Mouse (Mus musculus): Measurements from ENCODE around the gene Siva1. TPM values are rescaled to one million over a fixed set of nuclear protein-coding genes. Genes with fewer than 3 reads are reported as not detected.

Siva1 gene
- polyA plus RNA-seq, 1 experiment from 2014 or later, result 222 TPM

- peaks cover 45% of the 10 kb centered on the region for H3K4me1 ChIP-seq (replicated peaks; ENCODE audit: control insufficient read depth, insufficient read depth, low read length)
- DNase-seq (ENCODE audit: low spot score), result no peak
These were observed 16.3 kb upstream of the Siva1 start for GRCm38 (mm10) chr12:112628197-112628596.

GRCm38 (mm10) chr12:112628928-112629721 lies 15.4 kb upstream of the Siva1 start:
- H3K27ac ChIP-seq (ENCODE audit: low read depth, low read length), result no peak overlapping the region; the same call in 1 of the 2 replicates

More at GRCm38 (mm10) chr12:112628197-112628596, 16.3 kb upstream of the Siva1 start:
- H3K27me3 ChIP-seq (replicated peaks; ENCODE audit: control insufficient read depth, insufficient read depth, low read length), result no peaks in the 10 kb centered on the region
- 67% methylated on average over 6 of the region's 6 CpGs for WGBS
- H3K9me3 ChIP-seq (ENCODE audit: control insufficient read depth, low read length), result no peaks in the 10 kb centered on the region
- 0 out of 2 replicates have a peak overlapping the region, but pooled peaks have one; percentile 9 for H3K9ac ChIP-seq (ENCODE audit: low read depth, low read length)
- no peak overlapping the region for H3K4me2 ChIP-seq
- peak overlapping the region; percentile 26; the same call in 1 of the 2 replicates for H3K27ac ChIP-seq (ENCODE audit: low read depth, low read length)
- no peaks in the 10 kb centered on the region for H3K36me3 ChIP-seq (ENCODE audit: control insufficient read depth, insufficient read depth, low read length)
- ATAC-seq (replicated peaks; ENCODE audit: low FRiP score), result no peak
- no peak overlapping the region for H3K4me3 ChIP-seq (ENCODE audit: low read depth, low read length)

GRCm38 (mm10) chr12:112630029-112630428 lies 14.4 kb upstream of the Siva1 start:
- Histone ChIP-seq H3K36me3 (ENCODE audit: control insufficient read depth, insufficient read depth, low read length) (no peaks in the 10 kb centered on the region), H3K9ac (ENCODE audit: low read depth, low read length) (no peak overlapping the region), H3K4me1 (replicated peaks; ENCODE audit: control insufficient read depth, insufficient read depth, low read length) (peaks cover 50% of the 10 kb centered on the region), H3K4me2 (no peak overlapping the region), H3K4me3 (ENCODE audit: low read depth, low read length) (no peak overlapping the region), H3K9me3 (ENCODE audit: control insufficient read depth, low read length) (no peaks in the 10 kb centered on the region), H3K27me3 (replicated peaks; ENCODE audit: control insufficient read depth, insufficient read depth, low read length) (no peaks in the 10 kb centered on the region), H3K27ac (ENCODE audit: low read depth, low read length) (no peak overlapping the region)
- DNase-seq (ENCODE audit: low spot score) (no peak), ATAC-seq (replicated peaks; ENCODE audit: low FRiP score) (no peak)
- 91% methylated on average over 12 of the region's 12 CpGs for WGBS

More at GRCm38 (mm10) chr12:112628928-112629721, 15.4 kb upstream of the Siva1 start:
- no peaks in the 10 kb centered on the region for H3K9me3 ChIP-seq (ENCODE audit: control insufficient read depth, low read length)
- DNase-seq (ENCODE audit: low spot score), result peak; percentile 81
- peak overlapping the region; percentile 44; the same call in 1 of the 2 replicates for H3K9ac ChIP-seq (ENCODE audit: low read depth, low read length)
- no peaks in the 10 kb centered on the region for H3K27me3 ChIP-seq (replicated peaks; ENCODE audit: control insufficient read depth, insufficient read depth, low read length)
- peak; percentile 79 for ATAC-seq (replicated peaks; ENCODE audit: low FRiP score)
- H3K4me2 ChIP-seq, result peak overlapping the region; percentile 78
- H3K4me3 ChIP-seq (ENCODE audit: low read depth, low read length), result peak overlapping the region; percentile 35
- H3K36me3 ChIP-seq (ENCODE audit: control insufficient read depth, insufficient read depth, low read length), result no peaks in the 10 kb centered on the region
- whole genome bisulfite sequencing, result 24% methylated on average over 19 of the region's 19 CpGs
- H3K4me1 ChIP-seq (replicated peaks; ENCODE audit: control insufficient read depth, insufficient read depth, low read length), result peaks cover 44% of the 10 kb centered on the region

- no peak overlapping the region for H3K27ac ChIP-seq (ENCODE audit: low read depth, low read length)
- ATAC-seq (replicated peaks; ENCODE audit: low FRiP score), result no peak
- 78% methylated on average over 5 of the region's 5 CpGs for WGBS
- DNase-seq (ENCODE audit: low spot score), result no peak
- no peak overlapping the region for H3K4me3 ChIP-seq (ENCODE audit: low read depth, low read length)
- no peak overlapping the region for H3K9ac ChIP-seq (ENCODE audit: low read depth, low read length)
- H3K9me3 ChIP-seq (ENCODE audit: control insufficient read depth, low read length), result no peaks in the 10 kb centered on the region
- no peaks in the 10 kb centered on the region for H3K36me3 ChIP-seq (ENCODE audit: control insufficient read depth, insufficient read depth, low read length)
- no peak overlapping the region for H3K4me2 ChIP-seq
- H3K4me1 ChIP-seq (replicated peaks; ENCODE audit: control insufficient read depth, insufficient read depth, low read length), result peaks cover 50% of the 10 kb centered on the region
- no peaks in the 10 kb centered on the region for H3K27me3 ChIP-seq (replicated peaks; ENCODE audit: control insufficient read depth, insufficient read depth, low read length)
These were observed 13.7 kb upstream of the Siva1 start for GRCm38 (mm10) chr12:112630796-112631195.

GRCm38 (mm10) chr12:112631472-112631871 lies 13.0 kb upstream of the Siva1 start:
- no peak overlapping the region for H3K9ac ChIP-seq (ENCODE audit: low read depth, low read length)
- H3K4me1 ChIP-seq (replicated peaks; ENCODE audit: control insufficient read depth, insufficient read depth, low read length), result peaks cover 47% of the 10 kb centered on the region
- 11% methylated on average over 1 of the region's 1 CpGs for WGBS
- ATAC-seq (replicated peaks; ENCODE audit: low FRiP score) (no peak), DNase-seq (ENCODE audit: low spot score) (no peak)
- H3K27ac ChIP-seq (ENCODE audit: low read depth, low read length), result 0 out of 2 replicates have a peak overlapping the region, but pooled peaks have one; percentile 32
- no peaks in the 10 kb centered on the region for H3K36me3 ChIP-seq (ENCODE audit: control insufficient read depth, insufficient read depth, low read length)
- 0 out of 2 replicates have a peak overlapping the region, but pooled peaks have one; percentile 8 for H3K4me2 ChIP-seq
- no peak overlapping the region for H3K4me3 ChIP-seq (ENCODE audit: low read depth, low read length)
- H3K27me3 ChIP-seq (replicated peaks; ENCODE audit: control insufficient read depth, insufficient read depth, low read length), result no peaks in the 10 kb centered on the region
- H3K9me3 ChIP-seq (ENCODE audit: control insufficient read depth, low read length), result no peaks in the 10 kb centered on the region

- H3K4me2 ChIP-seq, result peak overlapping the region; percentile 5; the same call in 1 of the 2 replicates
- 0 out of 2 replicates have a peak overlapping the region, but pooled peaks have one; percentile 32 for H3K27ac ChIP-seq (ENCODE audit: low read depth, low read length)
- no peak for ATAC-seq (replicated peaks; ENCODE audit: low FRiP score)
- WGBS, result 67% methylated on average over 11 of the region's 11 CpGs
- peaks cover 44% of the 10 kb centered on the region for H3K4me1 ChIP-seq (replicated peaks; ENCODE audit: control insufficient read depth, insufficient read depth, low read length)
- H3K9me3 ChIP-seq (ENCODE audit: control insufficient read depth, low read length), result no peaks in the 10 kb centered on the region
- no peak overlapping the region for H3K4me3 ChIP-seq (ENCODE audit: low read depth, low read length)
- H3K36me3 ChIP-seq (ENCODE audit: control insufficient read depth, insufficient read depth, low read length), result no peaks in the 10 kb centered on the region
- no peak overlapping the region for H3K9ac ChIP-seq (ENCODE audit: low read depth, low read length)
- H3K27me3 ChIP-seq (replicated peaks; ENCODE audit: control insufficient read depth, insufficient read depth, low read length), result no peaks in the 10 kb centered on the region
- DNase-seq (ENCODE audit: low spot score), result no peak
These were observed 12.2 kb upstream of the Siva1 start for GRCm38 (mm10) chr12:112632084-112632777.

GRCm38 (mm10) chr12:112632907-112633306 lies 11.6 kb upstream of the Siva1 start:
- ATAC-seq (replicated peaks; ENCODE audit: low FRiP score) (no peak), DNase-seq (ENCODE audit: low spot score) (no peak)
- Histone ChIP-seq H3K9me3 (ENCODE audit: control insufficient read depth, low read length) (no peaks in the 10 kb centered on the region), H3K4me3 (ENCODE audit: low read depth, low read length) (no peak overlapping the region), H3K4me2 (no peak overlapping the region; the same call in 1 of the 2 replicates), H3K4me1 (replicated peaks; ENCODE audit: control insufficient read depth, insufficient read depth, low read length) (peaks cover 44% of the 10 kb centered on the region), H3K27me3 (replicated peaks; ENCODE audit: control insufficient read depth, insufficient read depth, low read length) (no peaks in the 10 kb centered on the region), H3K36me3 (ENCODE audit: control insufficient read depth, insufficient read depth, low read length) (no peaks in the 10 kb centered on the region), H3K9ac (ENCODE audit: low read depth, low read length) (no peak overlapping the region), H3K27ac (ENCODE audit: low read depth, low read length) (no peak overlapping the region)
- WGBS, result 59% methylated on average over 5 of the region's 5 CpGs

GRCm38 (mm10) chr12:112633686-112634085 lies 10.8 kb upstream of the Siva1 start:
- H3K9me3 ChIP-seq (ENCODE audit: control insufficient read depth, low read length), result no peaks in the 10 kb centered on the region
- ATAC-seq (replicated peaks; ENCODE audit: low FRiP score), result no peak

More at GRCm38 (mm10) chr12:112633686-112634085, 10.8 kb upstream of the Siva1 start:
- Histone ChIP-seq H3K4me1 (replicated peaks; ENCODE audit: control insufficient read depth, insufficient read depth, low read length) (peaks cover 43% of the 10 kb centered on the region), H3K27ac (ENCODE audit: low read depth, low read length) (no peak overlapping the region), H3K9ac (ENCODE audit: low read depth, low read length) (no peak overlapping the region), H3K4me2 (0 out of 2 replicates have a peak overlapping the region, but pooled peaks have one; percentile 15), H3K27me3 (replicated peaks; ENCODE audit: control insufficient read depth, insufficient read depth, low read length) (no peaks in the 10 kb centered on the region), H3K36me3 (ENCODE audit: control insufficient read depth, insufficient read depth, low read length) (no peaks in the 10 kb centered on the region), H3K4me3 (ENCODE audit: low read depth, low read length) (no peak overlapping the region)
- no peak for DNase-seq (ENCODE audit: low spot score)
- 62% methylated on average over 9 of the region's 9 CpGs for WGBS
